Mouse (Mus musculus): ENCODE measurements around the gene Olfr250. TPM values are rescaled to one million over a fixed set of nuclear protein-coding genes. Genes with fewer than 3 reads are reported as not detected.
"Not testable (repeated sequence)": the region's sequence is repeated elsewhere in the genome, so short reads cannot be mapped to it uniquely, and the experiment has no call there.

Gene Olfr250
- not detected in 2 replicates for polyA plus RNA-seq (2015; fragmentation: Nextera tagmentation; extraction: Ambion mirVana)

DNA sequence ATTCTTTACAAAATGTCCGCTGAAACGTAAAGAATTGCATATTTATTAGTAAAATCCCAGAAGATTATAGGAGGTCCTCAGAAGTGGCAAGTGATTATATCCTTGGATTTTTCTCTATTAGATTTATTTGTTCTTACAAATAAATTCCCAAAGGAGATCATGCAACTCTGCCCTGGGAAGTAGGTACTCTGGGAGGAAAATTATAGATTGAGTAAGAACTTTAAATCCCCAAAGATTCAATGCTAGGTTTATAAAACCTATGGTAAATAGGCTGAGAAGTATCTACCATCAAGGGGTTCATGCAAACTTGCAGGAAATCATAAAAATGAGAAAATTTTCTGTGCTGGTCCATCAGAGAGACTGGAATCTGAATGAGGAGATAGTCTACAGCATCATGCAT lies at the start of gene Olfr250:
Gene Olfr250, plus strand, starts transcription at position 301 of the 400 bp plus-strand sequence.
- Histone ChIP-seq H3K27me3 (no peaks in the 10 kb centered on the region), H3K9me3 (replicated peaks) (no peaks in the 10 kb centered on the region), H3K4me3 (no peak within 1 kb of the TSS), H3K4me2 (no peak within 1 kb of the TSS), H3K4me1 (no peaks in the 10 kb centered on the region), H3K36me3 (ENCODE audit: poor library complexity, severe bottlenecking) (no peaks in the 10 kb centered on the region), H3K27ac (no peak within 1 kb of the TSS), H3K9ac (no peak within 1 kb of the TSS)
- WGBS, result 83% methylated on average over 2 of the region's 2 CpGs
- ATAC-seq, result no peak

- no peak for ATAC-seq
- no peaks in the 10 kb centered on the region for H3K36me3 ChIP-seq (ENCODE audit: poor library complexity, severe bottlenecking)
- H3K4me2 ChIP-seq, result no peak within 1 kb of the TSS
- no peaks in the 10 kb centered on the region for H3K9me3 ChIP-seq (replicated peaks)
- no peak within 1 kb of the TSS for H3K27ac ChIP-seq
- 66% methylated on average over 3 of the region's 3 CpGs for WGBS
- no peak within 1 kb of the TSS for H3K9ac ChIP-seq
- no peak within 1 kb of the TSS for H3K4me3 ChIP-seq
- H3K4me1 ChIP-seq, result no peaks in the 10 kb centered on the region
- no peaks in the 10 kb centered on the region for H3K27me3 ChIP-seq
Measured at GRCm38 (mm10) chr9:38328760-38329159, 37.9 kb upstream of the Olfr250 start, which contains the start of gene Olfr25. Gene Olfr25, plus strand, starts transcription at chr9:38329060.

GRCm38 (mm10) chr9:38348111-38348510 lies 18.6 kb upstream of the Olfr250 start, which contains the start of gene Olfr898:
Gene Olfr898, plus strand, starts transcription at chr9:38348411.
- H3K27ac ChIP-seq, result no peak within 1 kb of the TSS
- H3K9ac ChIP-seq, result no peak within 1 kb of the TSS
- no peaks in the 10 kb centered on the region for H3K4me1 ChIP-seq
- no peak within 1 kb of the TSS for H3K4me3 ChIP-seq
- WGBS, result 96% methylated on average over 4 of the region's 4 CpGs
- no peaks in the 10 kb centered on the region for H3K36me3 ChIP-seq (ENCODE audit: poor library complexity, severe bottlenecking)
- H3K27me3 ChIP-seq, result no peaks in the 10 kb centered on the region
- H3K4me2 ChIP-seq, result no peak within 1 kb of the TSS
- no peaks in the 10 kb centered on the region for H3K9me3 ChIP-seq (replicated peaks)
- no peak for ATAC-seq

- Histone ChIP-seq H3K4me2 (no peak within 1 kb of the TSS), H3K4me3 (no peak within 1 kb of the TSS), H3K4me1 (no peaks in the 10 kb centered on the region), H3K27me3 (no peaks in the 10 kb centered on the region), H3K27ac (no peak within 1 kb of the TSS), H3K9me3 (replicated peaks) (no peaks in the 10 kb centered on the region), H3K36me3 (ENCODE audit: poor library complexity, severe bottlenecking) (no peaks in the 10 kb centered on the region), H3K9ac (no peak within 1 kb of the TSS)
- no peak for ATAC-seq
- WGBS, result 74% methylated on average over 2 of the region's 2 CpGs
Measured at GRCm38 (mm10) chr9:38376786-38377185, 10.1 kb downstream of the Olfr250 start, which contains the start of gene Olfr251. Gene Olfr251, plus strand, starts transcription at chr9:38377086.

- Histone ChIP-seq H3K27me3 (no peaks in the 10 kb centered on the region), H3K9me3 (replicated peaks) (no peaks in the 10 kb centered on the region), H3K4me1 (no peaks in the 10 kb centered on the region), H3K9ac (no peak within 1 kb of the TSS), H3K4me3 (no peak within 1 kb of the TSS), H3K36me3 (ENCODE audit: poor library complexity, severe bottlenecking) (no peaks in the 10 kb centered on the region), H3K27ac (no peak within 1 kb of the TSS), H3K4me2 (no peak within 1 kb of the TSS)
- no peak for ATAC-seq
- 92% methylated on average over 1 of the region's 1 CpGs for WGBS
Measured at GRCm38 (mm10) chr9:38401398-38401797, 34.7 kb downstream of the Olfr250 start, which contains the start of gene Olfr147. Gene Olfr147, plus strand, starts transcription at chr9:38401698.

DNA sequence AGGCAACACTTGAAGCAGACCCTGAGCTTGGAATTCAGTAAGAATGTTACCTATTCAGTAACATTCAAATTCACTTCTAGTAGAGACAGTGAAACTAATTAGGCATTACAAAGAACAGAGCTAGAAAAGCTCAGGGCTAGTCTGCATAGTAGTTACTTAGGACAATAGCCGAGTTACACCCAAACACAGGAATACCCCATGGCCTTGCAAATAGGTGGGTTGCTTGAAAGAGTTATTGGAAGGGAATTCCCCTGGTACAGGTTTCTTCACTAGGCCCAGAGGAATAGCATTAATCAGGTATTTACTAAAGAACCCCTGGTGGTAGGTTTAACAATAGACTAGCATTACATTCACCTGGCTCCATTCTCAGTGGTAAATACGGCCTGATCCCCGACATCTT lies 40.8 kb downstream of the Olfr250 start:
- not testable (repeated sequence) for H3K27me3 ChIP-seq; ATAC-seq; H3K4me1 ChIP-seq; H3K4me2 ChIP-seq; H3K9ac ChIP-seq; H3K4me3 ChIP-seq; H3K9me3 ChIP-seq (replicated peaks); H3K36me3 ChIP-seq (ENCODE audit: poor library complexity, severe bottlenecking); H3K27ac ChIP-seq
- WGBS, result 85% methylated on average over 3 of the region's 3 CpGs

DNA sequence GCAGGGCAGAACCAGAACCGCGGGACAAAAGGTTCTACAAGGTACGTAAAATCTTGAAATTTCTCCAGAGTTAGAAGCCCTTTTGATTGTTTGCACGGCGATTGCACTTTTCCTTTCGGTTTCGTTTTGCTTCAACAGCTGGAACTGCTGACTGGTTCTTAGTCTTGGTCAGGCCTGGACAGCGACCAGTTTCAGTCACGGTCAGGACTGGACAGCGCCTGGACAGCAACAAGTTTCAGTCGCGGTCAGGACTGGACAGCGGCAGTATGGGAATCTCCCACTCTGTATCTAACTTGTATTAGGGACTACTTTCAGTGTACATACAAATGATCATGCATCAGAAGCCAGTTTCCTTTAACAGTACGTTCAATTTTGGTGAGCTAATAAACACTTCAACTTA lies 46.8 kb downstream of the Olfr250 start:
- not testable (repeated sequence) for H3K4me2 ChIP-seq; H3K27me3 ChIP-seq; ATAC-seq; H3K9ac ChIP-seq; H3K4me1 ChIP-seq; H3K36me3 ChIP-seq (ENCODE audit: poor library complexity, severe bottlenecking); H3K27ac ChIP-seq; H3K4me3 ChIP-seq; H3K9me3 ChIP-seq (replicated peaks)
- WGBS, result 93% methylated on average over 14 of the region's 14 CpGs

Other genes starting within 250 kb of the Olfr250 start
- not detected in 2 replicates for gene Olfr890, start 224.4 kb upstream of the Olfr250 start, polyA plus RNA-seq (2015; fragmentation: Nextera tagmentation; extraction: Ambion mirVana)
- gene Olfr891, start 186.1 kb upstream of the Olfr250 start, polyA plus RNA-seq (2015; fragmentation: Nextera tagmentation; extraction: Ambion mirVana), result not detected in 2 replicates
- not detected in 2 replicates for gene Olfr893, start 158.5 kb upstream of the Olfr250 start, polyA plus RNA-seq (2015; fragmentation: Nextera tagmentation; extraction: Ambion mirVana)
- gene Olfr894, start 148.8 kb upstream of the Olfr250 start, polyA plus RNA-seq (2015; fragmentation: Nextera tagmentation; extraction: Ambion mirVana), result not detected in 2 replicates
- gene Olfr143, start 114.1 kb upstream of the Olfr250 start, polyA plus RNA-seq (2015; fragmentation: Nextera tagmentation; extraction: Ambion mirVana), result not detected in 2 replicates
- gene Olfr895, start 99.0 kb upstream of the Olfr250 start, polyA plus RNA-seq (2015; fragmentation: Nextera tagmentation; extraction: Ambion mirVana), result not detected in 2 replicates
- gene Olfr896-ps1, start 75.8 kb upstream of the Olfr250 start, polyA plus RNA-seq (2015; fragmentation: Nextera tagmentation; extraction: Ambion mirVana), result not detected in 2 replicates
- not detected in 2 replicates for gene Olfr25, start 37.8 kb upstream of the Olfr250 start, polyA plus RNA-seq (2015; fragmentation: Nextera tagmentation; extraction: Ambion mirVana)
- gene Olfr898, start 18.5 kb upstream of the Olfr250 start, polyA plus RNA-seq (2015; fragmentation: Nextera tagmentation; extraction: Ambion mirVana), result not detected in 2 replicates
- not detected in 2 replicates for gene Olfr251, start 10.2 kb downstream of the Olfr250 start, polyA plus RNA-seq (2015; fragmentation: Nextera tagmentation; extraction: Ambion mirVana)
- not detected in 2 replicates for gene Olfr147, start 34.8 kb downstream of the Olfr250 start, polyA plus RNA-seq (2015; fragmentation: Nextera tagmentation; extraction: Ambion mirVana)
- not detected in 2 replicates for gene Olfr901, start 62.6 kb downstream of the Olfr250 start, polyA plus RNA-seq (2015; fragmentation: Nextera tagmentation; extraction: Ambion mirVana)
- gene Olfr902, start 80.8 kb downstream of the Olfr250 start, polyA plus RNA-seq (2015; fragmentation: Nextera tagmentation; extraction: Ambion mirVana), result not detected in 2 replicates
- not detected in 2 replicates for gene Olfr904, start 96.2 kb downstream of the Olfr250 start, polyA plus RNA-seq (2015; fragmentation: Nextera tagmentation; extraction: Ambion mirVana)
- not detected in 2 replicates for gene Olfr905, start 104.2 kb downstream of the Olfr250 start, polyA plus RNA-seq (2015; fragmentation: Nextera tagmentation; extraction: Ambion mirVana)
- gene Olfr906, start 120.2 kb downstream of the Olfr250 start, polyA plus RNA-seq (2015; fragmentation: Nextera tagmentation; extraction: Ambion mirVana), result not detected in 2 replicates
- gene Olfr907, start 128.9 kb downstream of the Olfr250 start, polyA plus RNA-seq (2015; fragmentation: Nextera tagmentation; extraction: Ambion mirVana), result not detected in 2 replicates
- not detected in 2 replicates for gene Olfr911-ps1, start 154.7 kb downstream of the Olfr250 start, polyA plus RNA-seq (2015; fragmentation: Nextera tagmentation; extraction: Ambion mirVana)
- gene Olfr910, start 171.0 kb downstream of the Olfr250 start, polyA plus RNA-seq (2015; fragmentation: Nextera tagmentation; extraction: Ambion mirVana), result not detected in 2 replicates
- gene Olfr912, start 213.3 kb downstream of the Olfr250 start, polyA plus RNA-seq (2015; fragmentation: Nextera tagmentation; extraction: Ambion mirVana), result not detected in 2 replicates
- gene Olfr913, start 225.9 kb downstream of the Olfr250 start, polyA plus RNA-seq (2015; fragmentation: Nextera tagmentation; extraction: Ambion mirVana), result not detected in 2 replicates
- not detected in 2 replicates for gene Olfr914, start 238.2 kb downstream of the Olfr250 start, polyA plus RNA-seq (2015; fragmentation: Nextera tagmentation; extraction: Ambion mirVana)

Measured in forebrain, embryonic 13.5 days (tissue).